Mouse (Mus musculus): Measurements from ENCODE around the gene Nfic. TPM values are rescaled to one million over a fixed set of nuclear protein-coding genes. Genes with fewer than 3 reads are reported as not detected.

Nfic gene
- total RNA-seq, 2 experiments from 2014 or later, result 3.0 to 15.9 TPM

DNA sequence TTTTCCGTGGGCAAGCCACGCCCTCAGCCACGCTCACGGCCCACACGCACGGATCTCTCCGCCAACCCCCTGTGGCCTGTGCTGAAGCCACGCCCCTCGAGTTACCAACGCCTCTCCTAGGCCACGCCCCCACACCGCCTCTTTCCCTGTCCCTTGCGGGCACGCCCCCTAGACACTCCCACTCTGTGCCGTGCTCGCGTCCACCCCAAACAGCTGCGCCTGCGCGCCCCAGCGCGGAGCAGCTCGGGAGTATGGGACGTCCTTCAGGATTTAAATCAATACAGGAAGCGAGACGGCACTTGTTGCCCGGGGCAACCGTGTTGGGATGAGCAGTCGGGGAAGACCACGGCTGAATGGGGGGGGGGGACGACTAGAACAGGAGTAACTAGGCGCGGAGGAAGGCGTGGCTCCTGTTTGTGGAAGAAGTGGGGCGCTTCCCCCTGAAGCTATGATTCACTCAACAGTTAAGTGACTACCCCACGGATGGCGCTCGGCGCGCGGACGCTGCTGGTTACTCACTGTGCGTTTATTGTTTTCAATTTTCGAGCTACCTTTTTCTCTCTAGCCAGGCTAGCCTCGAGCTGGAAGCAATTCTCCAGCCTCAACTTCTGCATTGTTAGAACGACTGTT lies 76.8 kb downstream of the Nfic start:
- ATAC-seq (replicated peaks; ENCODE audit: low FRiP score, low TSS enrichment, poor library complexity, severe bottlenecking), result peak; percentile 75

DNA sequence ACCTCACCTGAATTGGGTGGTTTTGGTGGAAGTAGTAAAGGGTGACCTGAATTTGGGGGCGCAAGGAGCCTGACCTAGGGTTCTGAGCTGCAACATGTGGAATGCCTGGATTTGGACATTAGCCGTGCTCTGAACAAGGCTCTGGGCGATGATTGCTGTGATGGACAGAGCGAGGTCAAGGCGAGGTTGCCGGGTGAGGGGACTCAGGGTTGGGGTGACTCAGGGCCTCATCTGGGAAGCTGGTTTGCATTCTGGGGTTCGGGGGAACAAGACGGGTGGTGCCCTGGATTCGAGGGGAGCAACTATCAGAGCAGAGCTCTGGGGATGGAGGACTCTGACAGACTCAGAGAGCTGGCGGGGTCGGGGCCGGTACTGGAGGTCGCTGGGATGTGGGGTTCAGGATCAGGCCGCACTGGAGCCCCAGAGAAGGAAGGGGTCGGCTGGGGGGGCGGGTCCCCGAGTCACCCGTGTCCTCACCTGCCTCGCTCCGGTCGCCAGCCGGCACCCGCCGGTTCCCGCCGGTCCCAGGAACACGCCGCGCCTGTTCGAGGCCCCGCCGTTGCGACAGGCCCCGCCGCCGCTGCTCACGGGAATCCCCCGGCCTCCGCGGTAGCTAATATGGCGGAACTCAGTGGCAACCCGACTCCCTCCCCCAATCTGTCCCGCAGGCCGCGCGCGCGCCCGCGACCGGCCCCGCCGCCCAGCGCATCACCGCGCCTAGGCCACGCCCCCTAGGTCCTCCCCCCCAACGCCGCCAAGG lies 77.5 kb downstream of the Nfic start, which contains the start of gene Fzr1:
Gene Fzr1, minus strand, starts transcription at position 724 of the 760 bp plus-strand sequence.
- no peak for ATAC-seq (replicated peaks; ENCODE audit: low FRiP score, low TSS enrichment, poor library complexity, severe bottlenecking)

DNA sequence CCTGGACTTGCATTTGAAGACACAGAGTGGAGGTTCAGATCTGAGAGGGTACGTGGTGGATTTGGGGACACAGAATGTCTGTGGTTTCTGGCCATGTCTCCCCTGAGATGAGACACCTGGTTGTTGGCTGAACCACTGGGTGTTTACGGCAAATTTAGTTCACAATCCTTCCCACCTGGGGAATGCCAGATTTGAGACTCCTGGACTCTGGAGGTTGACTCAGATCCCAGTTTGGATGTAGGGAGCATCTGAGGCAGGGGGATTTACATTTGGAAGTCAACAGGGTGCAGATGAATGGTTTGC lies 78.1 kb downstream of the Nfic start:
- no peak for ATAC-seq (replicated peaks; ENCODE audit: low FRiP score, low TSS enrichment, poor library complexity, severe bottlenecking)

DNA sequence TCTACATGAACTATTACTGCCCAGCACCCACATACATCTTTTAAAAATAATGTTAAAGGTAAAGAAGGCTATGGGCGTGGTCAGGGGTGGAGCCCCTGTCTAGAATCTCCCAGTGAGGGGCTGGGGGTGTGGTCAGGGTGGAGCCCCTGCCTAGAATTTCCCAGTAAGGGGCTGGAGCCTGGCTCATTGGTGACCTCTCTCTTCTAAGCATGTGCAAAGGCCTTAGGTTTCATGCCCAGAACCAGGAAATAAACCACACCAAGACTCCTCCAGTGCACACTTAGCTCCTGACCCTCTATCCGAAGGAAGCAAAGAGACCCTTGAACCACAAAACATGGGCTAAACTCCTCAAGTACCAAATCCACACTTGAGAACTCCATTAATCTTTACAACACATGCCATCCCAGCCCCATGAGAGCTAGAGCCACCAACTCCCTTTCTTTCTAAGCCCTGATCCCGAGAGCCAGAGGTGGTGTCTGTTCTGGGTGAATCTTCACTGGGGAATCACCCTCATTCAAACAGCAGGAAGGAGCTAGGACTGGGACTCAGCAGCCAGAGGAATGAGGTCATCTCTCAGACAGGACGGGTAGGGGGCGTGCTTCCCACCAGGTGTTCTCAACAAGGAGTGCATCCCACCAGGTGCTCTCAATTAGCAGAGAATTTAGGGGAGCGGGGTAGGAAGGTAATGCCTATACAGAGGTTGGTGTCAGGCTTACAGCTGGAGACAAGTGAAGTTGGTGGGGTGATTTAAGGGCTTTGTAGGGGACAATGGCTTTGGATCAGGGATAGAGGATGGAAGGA lies 78.7 kb downstream of the Nfic start:
- ATAC-seq (replicated peaks; ENCODE audit: low FRiP score, low TSS enrichment, poor library complexity, severe bottlenecking), result no peak

DNA sequence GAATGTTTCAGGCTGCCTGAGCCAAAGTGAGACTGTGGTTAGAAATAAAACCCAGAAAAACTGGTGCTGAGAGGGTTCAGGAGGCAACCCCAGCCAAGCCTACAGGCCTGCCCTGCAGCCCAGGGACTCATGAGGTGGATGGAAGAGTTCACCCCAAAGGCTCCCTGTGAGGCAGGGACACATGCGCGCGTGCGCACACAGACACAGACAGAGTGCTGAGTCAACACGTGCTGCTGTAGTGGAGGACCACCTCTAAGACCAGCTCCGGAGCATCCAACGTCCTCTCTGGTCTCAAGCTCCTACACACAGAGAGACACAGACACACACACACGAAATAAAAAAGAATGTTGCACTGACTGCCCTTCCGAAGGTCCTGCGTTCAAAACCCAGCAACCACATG lies 80.1 kb downstream of the Nfic start:
- no peak for ATAC-seq (replicated peaks; ENCODE audit: low FRiP score, low TSS enrichment, poor library complexity, severe bottlenecking)

DNA sequence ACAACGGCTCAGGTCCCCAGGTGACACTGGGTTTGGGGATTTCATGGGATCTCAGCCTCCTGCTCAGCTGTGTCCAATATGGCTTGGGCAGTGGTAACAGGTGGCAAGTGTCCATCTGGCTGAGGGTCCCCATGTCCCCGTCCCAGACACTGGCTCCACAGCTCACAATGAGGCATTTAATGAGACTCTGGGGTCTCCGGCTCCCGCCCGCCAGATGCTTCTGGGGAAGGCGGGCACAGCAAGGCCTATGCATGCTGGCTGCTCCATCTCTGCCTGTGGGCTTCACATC lies 88.3 kb downstream of the Nfic start:
- ATAC-seq (replicated peaks; ENCODE audit: low FRiP score, low TSS enrichment, poor library complexity, severe bottlenecking), result no peak

DNA sequence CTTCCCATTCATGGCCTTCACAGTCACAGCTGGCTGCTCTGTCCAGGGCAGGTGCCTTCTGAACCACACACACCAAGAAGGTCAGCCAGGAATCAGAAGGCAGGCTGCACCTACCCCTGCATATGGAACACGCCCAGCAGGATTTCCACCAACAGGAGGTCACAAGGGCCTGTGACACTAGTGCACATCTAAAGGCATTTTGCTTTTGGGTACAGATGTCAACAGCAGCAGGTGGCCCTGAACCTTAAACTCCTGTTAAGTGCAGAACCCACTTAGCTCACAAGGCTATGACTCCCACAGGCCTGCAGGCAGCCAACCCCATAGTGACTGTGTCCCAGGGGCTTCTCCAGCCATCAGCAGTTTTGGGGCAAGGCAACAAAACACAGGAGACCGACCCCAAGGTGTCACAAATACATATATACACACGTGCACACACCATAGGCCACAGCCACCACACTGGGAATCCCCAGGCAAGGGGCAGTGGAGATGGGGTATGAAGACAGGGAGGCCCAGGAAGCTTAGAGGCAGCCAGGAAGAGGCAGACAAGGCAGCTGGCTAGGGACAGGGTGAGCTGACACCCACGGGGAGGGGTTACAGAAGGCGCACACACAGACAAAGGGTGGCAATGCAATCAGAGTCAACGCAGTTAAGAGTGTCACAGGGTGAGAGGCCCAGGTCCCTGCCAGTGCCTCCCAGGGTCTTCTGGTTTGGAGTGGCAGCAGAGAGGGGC lies 88.8 kb downstream of the Nfic start:
- no peak for ATAC-seq (replicated peaks; ENCODE audit: low FRiP score, low TSS enrichment, poor library complexity, severe bottlenecking)

DNA sequence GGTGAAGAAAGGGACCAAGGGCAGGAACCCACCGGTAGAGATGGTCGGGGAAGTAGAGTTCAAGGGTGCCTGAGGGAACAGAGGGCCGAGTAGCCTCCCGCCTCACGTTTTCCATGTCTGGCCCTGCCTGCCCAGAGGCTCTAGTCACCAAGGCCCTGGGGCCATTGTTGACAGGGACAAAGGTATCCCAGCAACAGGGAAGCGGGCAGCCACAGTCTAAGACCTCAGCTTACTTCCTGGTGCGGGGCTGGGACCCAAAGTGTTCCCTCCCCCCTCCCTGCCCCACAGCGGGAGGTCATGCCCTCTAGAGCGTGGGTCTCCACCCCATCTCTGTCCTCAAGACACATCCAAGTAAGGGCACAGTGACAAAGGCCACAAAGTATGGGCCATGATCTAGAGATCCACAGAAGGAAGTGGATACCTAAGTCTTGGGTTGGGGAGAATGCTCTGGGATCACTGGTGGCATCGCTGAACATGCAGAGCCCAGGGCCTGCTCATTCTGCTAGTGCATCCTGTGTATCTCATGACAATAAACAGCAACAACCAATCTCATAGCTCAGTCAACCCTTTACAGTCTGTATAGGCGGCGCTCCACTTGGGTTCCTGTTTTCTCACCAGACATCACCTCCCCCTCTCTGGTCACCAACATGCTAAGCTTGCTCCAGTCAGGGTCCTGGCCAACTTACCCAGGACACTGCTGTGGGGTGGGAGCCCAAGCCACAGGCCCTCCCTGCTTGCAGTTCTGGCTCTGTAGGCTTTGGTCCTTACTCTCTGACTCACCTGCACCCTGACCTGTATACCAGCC lies 89.6 kb downstream of the Nfic start, which contains the start of gene 4930404N11Rik:
Gene 4930404N11Rik, minus strand, starts transcription at position 145 of the 805 bp plus-strand sequence.
- no peak for ATAC-seq (replicated peaks; ENCODE audit: low FRiP score, low TSS enrichment, poor library complexity, severe bottlenecking)

DNA sequence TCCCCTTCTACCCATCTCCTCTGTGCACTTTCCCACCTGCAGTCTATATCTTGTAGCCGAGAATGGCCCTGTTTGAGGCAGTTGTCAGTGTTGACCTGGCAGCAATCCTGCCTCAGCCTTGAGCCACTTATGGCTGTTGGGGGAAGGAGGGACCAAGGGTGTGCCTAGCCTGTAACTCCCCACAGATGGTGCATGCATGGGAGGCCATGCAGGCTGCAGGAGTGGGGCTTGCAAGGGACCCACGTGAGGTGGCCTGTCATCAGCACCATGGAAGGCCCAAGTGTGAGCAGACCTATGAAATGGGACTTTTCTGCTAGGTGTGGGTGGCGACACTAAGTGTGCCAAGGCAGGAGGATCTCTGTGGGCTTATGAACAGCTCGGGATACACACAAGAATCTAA lies 90.4 kb downstream of the Nfic start:
- ATAC-seq (replicated peaks; ENCODE audit: low FRiP score, low TSS enrichment, poor library complexity, severe bottlenecking), result no peak

DNA sequence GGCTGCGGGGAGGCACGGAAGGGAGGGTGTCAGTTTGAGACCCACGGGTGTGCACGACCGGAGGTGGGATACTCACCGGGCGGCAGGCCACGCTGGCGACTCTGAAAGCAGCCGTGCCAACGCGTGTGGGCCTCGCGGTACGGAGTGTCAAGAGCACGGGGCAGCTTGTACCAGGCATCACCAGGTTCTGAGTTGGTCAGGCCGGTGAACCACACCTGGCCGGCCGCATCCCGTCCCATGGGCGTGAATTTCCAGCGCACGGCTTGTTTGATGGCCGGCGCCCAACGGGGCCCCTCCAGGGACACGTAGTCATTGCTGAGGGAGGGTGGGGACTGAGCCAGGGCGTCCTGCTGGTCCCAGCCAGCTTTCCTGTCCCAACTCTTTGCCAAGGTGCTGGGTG lies 90.8 kb downstream of the Nfic start:
- ATAC-seq (replicated peaks; ENCODE audit: low FRiP score, low TSS enrichment, poor library complexity, severe bottlenecking), result no peak

DNA sequence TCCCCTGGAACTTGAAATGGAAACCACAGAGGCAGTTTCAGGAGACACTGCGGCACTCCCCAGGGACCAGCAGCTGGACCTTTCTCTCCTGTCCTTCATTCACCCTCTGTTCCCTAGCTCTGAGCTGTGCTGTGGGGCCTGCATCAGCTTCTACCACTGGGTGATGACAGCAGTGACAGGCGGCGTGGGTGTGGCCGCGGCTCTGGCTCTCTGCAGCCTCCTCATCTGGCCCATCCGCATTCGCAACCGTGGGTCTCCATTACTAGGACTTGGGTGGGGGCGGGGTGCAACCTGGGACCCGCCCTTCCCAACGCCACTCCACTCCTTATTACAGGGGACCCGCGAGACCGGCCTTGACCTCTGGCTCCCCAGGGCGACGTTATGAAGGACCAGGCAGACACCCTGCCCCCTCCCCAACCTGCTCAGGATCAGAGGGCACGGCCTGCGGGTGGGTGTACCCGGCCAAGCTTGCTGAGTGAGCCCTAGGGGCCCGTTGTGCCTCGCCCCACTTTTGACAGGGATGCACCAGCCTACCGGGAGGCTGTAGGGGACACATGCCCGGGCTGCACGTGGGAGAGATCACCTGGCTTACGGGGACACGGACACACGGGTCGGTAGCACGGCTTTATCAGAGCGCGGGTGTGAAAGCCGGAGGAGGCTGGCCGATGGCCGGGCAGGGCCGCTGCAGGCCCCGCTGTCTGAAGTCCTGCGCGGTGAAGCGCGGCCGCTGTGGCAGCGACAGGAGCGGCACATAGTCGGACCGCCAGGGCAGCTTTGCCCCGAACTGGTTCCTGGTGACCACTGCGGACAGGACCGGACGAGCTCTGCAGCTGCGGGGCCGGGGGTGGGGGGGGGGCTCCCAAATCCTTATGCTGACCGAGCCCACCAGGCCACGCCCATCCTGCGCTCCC lies 91.7 kb downstream of the Nfic start:
- ATAC-seq (replicated peaks; ENCODE audit: low FRiP score, low TSS enrichment, poor library complexity, severe bottlenecking), result no peak

DNA sequence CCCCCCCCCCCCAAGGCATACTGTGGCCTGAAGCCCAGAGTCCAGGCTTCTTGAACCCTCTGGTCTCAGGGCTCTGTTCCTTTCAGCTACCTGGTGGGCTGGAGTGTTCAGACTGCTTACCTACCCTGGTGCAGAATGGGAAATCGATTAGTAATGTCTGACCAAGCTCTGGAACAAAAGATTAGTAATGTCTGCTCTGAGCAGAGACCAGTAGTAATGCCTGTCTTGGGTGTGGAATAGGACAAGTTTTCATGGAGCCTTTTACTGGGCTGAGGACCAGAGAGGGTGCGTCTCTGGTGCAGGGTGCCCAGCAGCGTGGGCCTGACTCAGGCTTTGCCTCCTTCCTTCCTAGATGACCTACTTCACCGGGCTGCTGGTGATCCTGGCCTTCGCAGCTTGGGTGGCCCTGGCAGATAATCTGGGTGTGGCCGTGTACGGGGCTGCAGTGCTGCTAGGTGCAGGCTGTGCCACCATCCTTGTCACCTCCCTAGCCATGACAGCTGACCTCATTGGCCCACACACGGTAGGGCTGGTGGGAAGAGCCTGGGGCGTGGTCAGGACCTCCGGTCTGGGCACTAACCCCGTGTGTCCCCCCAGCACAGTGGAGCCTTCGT lies 93.0 kb downstream of the Nfic start:
- peak; percentile 74 for ATAC-seq (replicated peaks; ENCODE audit: low FRiP score, low TSS enrichment, poor library complexity, severe bottlenecking)

DNA sequence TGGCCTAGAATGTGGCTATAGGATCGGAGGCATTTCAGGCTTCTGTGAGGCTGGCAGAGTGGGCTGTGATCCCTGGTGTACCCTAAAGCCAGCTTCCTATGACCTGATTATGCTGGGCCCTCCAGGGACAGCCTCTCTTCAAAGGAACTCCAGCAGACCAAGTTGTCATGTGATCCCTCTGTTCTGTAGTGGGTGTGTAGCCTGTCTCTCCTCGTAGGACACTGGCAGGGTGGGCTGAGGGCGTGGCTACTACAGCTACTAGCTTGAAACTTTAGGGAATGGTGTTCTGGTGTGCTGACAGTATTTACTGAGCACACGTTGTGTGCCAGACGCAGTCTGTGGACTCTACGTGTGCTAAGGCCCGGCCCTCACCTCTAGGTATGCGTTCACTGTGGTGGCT lies 94.7 kb downstream of the Nfic start:
- no peak for ATAC-seq (replicated peaks; ENCODE audit: low FRiP score, low TSS enrichment, poor library complexity, severe bottlenecking)

DNA sequence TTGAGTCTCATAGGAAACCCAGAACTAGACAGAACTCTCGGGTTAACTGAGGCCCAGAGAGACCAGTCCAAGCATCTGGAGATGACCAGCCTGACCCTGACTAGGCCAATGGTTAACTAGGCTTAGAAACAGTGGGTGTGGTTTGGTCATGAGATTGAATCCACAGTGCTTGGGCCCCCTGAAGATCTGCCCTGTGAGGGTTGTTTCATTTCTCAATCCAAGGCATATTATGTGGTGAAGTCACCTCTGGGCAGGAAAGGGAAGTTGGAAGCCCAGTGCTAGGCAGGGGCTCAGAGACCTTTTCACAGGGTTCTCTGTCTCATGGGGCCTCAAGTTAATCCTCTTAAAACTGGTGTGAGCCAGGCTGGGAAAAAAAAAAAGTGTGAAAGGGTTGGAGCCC lies 96.6 kb downstream of the Nfic start:
- no peak for ATAC-seq (replicated peaks; ENCODE audit: low FRiP score, low TSS enrichment, poor library complexity, severe bottlenecking)

DNA sequence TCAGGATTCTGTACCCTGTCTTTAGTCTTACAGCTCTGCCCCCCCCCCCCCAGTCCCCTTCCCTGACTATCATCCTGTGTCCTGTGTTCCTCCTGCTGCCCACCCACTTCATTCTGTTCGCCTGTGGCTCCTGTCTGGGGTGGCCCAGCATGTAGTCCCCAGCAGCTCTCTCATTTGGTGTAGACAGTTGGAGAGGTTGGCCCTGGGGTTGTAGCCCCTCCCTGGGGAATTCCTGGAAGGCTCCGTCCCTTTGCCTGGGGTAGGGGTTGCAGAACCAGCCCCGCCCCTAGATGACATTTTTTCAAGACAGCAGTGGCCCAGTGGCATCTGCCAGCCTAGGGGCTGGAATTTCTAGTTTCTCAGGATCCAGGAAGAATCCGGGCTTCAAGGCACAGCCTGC lies 97.2 kb downstream of the Nfic start:
- no peak for ATAC-seq (replicated peaks; ENCODE audit: low FRiP score, low TSS enrichment, poor library complexity, severe bottlenecking)

DNA sequence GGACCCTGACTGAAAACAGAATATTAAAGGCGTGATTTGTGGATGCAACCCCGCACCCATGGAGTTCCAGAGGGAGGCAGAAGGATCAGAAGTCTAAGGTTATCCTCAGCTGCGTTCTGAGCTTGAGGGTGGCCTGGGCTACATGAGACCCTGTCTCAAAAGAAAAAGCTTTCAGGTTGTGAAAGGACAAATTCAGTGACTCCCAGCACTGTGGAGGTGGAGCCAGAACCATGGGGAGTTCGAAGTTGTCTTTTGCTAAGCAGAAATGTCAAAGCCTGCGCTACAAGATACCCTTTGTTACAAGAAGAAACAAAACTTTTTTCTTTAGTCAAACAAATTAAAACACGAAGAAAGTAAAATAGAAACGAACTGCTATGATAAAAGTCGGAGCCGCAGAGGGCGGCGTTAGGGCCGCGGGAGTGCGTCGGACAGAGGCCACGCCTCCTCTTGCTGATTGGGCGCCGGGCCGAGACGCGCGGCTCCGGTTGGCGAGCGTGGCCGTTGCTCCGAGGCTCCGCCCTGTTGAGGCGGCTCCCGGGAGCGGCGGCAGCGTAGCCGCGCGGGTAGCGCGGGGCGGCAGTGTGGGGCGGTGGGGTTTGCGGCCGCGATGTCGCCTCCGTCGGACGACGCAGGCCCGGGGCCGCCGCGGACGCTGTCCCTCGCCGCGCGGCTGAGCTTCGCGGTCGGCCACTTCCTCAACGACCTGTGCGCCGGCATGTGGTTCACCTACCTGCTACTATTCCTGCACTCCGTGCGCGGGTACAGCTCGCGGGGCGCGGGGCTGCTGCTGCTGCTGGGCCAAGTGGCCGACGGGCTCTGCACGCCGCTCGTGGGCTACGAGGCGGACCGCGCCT lies 98.2 kb downstream of the Nfic start, which contains the start of gene Mfsd12:
Gene Mfsd12, plus strand, starts transcription at position 501 of the 854 bp plus-strand sequence.
- ATAC-seq (replicated peaks; ENCODE audit: low FRiP score, low TSS enrichment, poor library complexity, severe bottlenecking), result peak; percentile 74

Data from megakaryocyte-erythroid progenitor cell, adult 5-6 weeks (primary cell).